Comparison of ENCODE assay signal across 11 mouse cellular contexts in genomic region chr1:164762276-164762675, GRCm38 (mm10). TPM values are rescaled to one million over a fixed set of nuclear protein-coding genes. Genes with fewer than 3 reads are reported as not detected.
DNase-seq lines count a peak whose midpoint lies in the region; ATAC-seq and TF ChIP-seq lines count a peak whose summit lies in the region.
"Had no signal": no experiment of that assay in that cellular context is flagged by ENCODE, and none has a peak within 500 bp of the region (broad histone marks: within the 10 kb centered on the region; RNA-seq: fewer than 3 reads in every experiment).

No protein-coding gene starts in this region.

- no peaks in the 10 kb centered on the region for H3K27me3 ChIP-seq in hindbrain, postnatal 0 days (ENCODE audit: insufficient read depth, low read length)
- no peaks in the 10 kb centered on the region for H3K27me3 ChIP-seq in hindbrain, embryonic 11.5 days (ENCODE audit: control insufficient read depth, insufficient read depth, low read length)
- no peaks in the 10 kb centered on the region for H3K27me3 ChIP-seq in hindbrain, embryonic 12.5 days
- H3K27me3 ChIP-seq: heart, embryonic 13.5 days; stomach, embryonic 15.5 days had no signal

- H3K4me3 ChIP-seq in hindbrain, postnatal 0 days (ENCODE audit: low read length) = no peak overlapping the region
- no peak overlapping the region for H3K4me3 ChIP-seq in hindbrain, embryonic 11.5 days (ENCODE audit: low read depth, low read length)
- H3K4me3 ChIP-seq in hindbrain, embryonic 12.5 days = no peak overlapping the region
- H3K4me3 ChIP-seq: heart, embryonic 13.5 days; stomach, embryonic 15.5 days had no signal

- no peaks in the 10 kb centered on the region for H3K4me1 ChIP-seq in hindbrain, postnatal 0 days (ENCODE audit: insufficient read depth, low read length)
- H3K4me1 ChIP-seq in hindbrain, embryonic 11.5 days (replicated peaks; ENCODE audit: control insufficient read depth, insufficient read depth, low read length) = no peaks in the 10 kb centered on the region
- no peaks in the 10 kb centered on the region for H3K4me1 ChIP-seq in hindbrain, embryonic 12.5 days
- H3K4me1 ChIP-seq: stomach, embryonic 15.5 days had no signal

- no peak overlapping the region for H3K27ac ChIP-seq in hindbrain, postnatal 0 days
- H3K27ac ChIP-seq in hindbrain, embryonic 11.5 days (ENCODE audit: low read depth, low read length) = no peak overlapping the region
- no peak overlapping the region for H3K27ac ChIP-seq in hindbrain, embryonic 12.5 days
- H3K27ac ChIP-seq: heart, embryonic 13.5 days; macrophage; stomach, embryonic 15.5 days had no signal

- DNase-seq in hindbrain, postnatal 0 days (ENCODE audit: low spot score) = no peak
- DNase-seq in hindbrain, embryonic 11.5 days (ENCODE audit: low spot score) = no peak
- DNase-seq in CD4-positive helper T cell, adult 2 months (ENCODE audit: low read depth, low spot score) = peak; percentile 35
- peak; percentile 20 for DNase-seq in ZHBTc4 (ENCODE audit: low read depth, low spot score)
- DNase-seq in kidney, postnatal 4 days = peak; percentile 29 to 55
- no peak for DNase-seq in Muller cell, postnatal 12 days (ENCODE audit: inconsistent ontology term)
- no peak for DNase-seq in urinary bladder, adult 18-20 months (ENCODE audit: low spot score in 2 of 2)

- H3K9me3 ChIP-seq in hindbrain, postnatal 0 days (ENCODE audit: low read length) = no peaks in the 10 kb centered on the region
- no peaks in the 10 kb centered on the region for H3K9me3 ChIP-seq in hindbrain, embryonic 11.5 days (ENCODE audit: control insufficient read depth, low read length)
- H3K9me3 ChIP-seq in hindbrain, embryonic 12.5 days (replicated peaks) = no peaks in the 10 kb centered on the region
- H3K9me3 ChIP-seq: heart, embryonic 13.5 days; stomach, embryonic 15.5 days had no signal

- no peak for ATAC-seq in hindbrain, postnatal 0 days
- ATAC-seq in hindbrain, embryonic 11.5 days (ENCODE audit: low FRiP score) = no peak
- no peak for ATAC-seq in hindbrain, embryonic 12.5 days (ENCODE audit: low FRiP score)

- no peak overlapping the region for H3K9ac ChIP-seq in hindbrain, postnatal 0 days (replicated peaks; ENCODE audit: low read length)
- H3K9ac ChIP-seq in hindbrain, embryonic 11.5 days (ENCODE audit: low read depth, low read length) = no peak overlapping the region
- H3K9ac ChIP-seq in hindbrain, embryonic 12.5 days = no peak overlapping the region
- H3K9ac ChIP-seq: heart, embryonic 13.5 days; stomach, embryonic 15.5 days had no signal

- no peak overlapping the region for H3K4me2 ChIP-seq in hindbrain, postnatal 0 days (ENCODE audit: low read depth, low read length)
- H3K4me2 ChIP-seq in hindbrain, embryonic 11.5 days (replicated peaks; ENCODE audit: low read depth, low read length) = no peak overlapping the region
- H3K4me2 ChIP-seq in hindbrain, embryonic 12.5 days (replicated peaks) = no peak overlapping the region
- H3K4me2 ChIP-seq: heart, embryonic 13.5 days; stomach, embryonic 15.5 days had no signal

- H3K36me3 ChIP-seq in hindbrain, postnatal 0 days (ENCODE audit: insufficient read depth, low read length) = no peaks in the 10 kb centered on the region
- no peaks in the 10 kb centered on the region for H3K36me3 ChIP-seq in hindbrain, embryonic 11.5 days (ENCODE audit: control insufficient read depth, insufficient read depth, low read length)
- no peaks in the 10 kb centered on the region for H3K36me3 ChIP-seq in hindbrain, embryonic 12.5 days
- H3K36me3 ChIP-seq: heart, embryonic 13.5 days; stomach, embryonic 15.5 days had no signal

- TF ChIP-seq CTCF in hindbrain, postnatal 0 days (IDR thresholded peaks at IDR 0.05; ENCODE audit: low read depth) = peak; percentile 52

- 66% methylated on average over 2 of the region's 2 CpGs for WGBS in hindbrain, postnatal 0 days
- 60% methylated on average over 2 of the region's 2 CpGs for WGBS in hindbrain, embryonic 11.5 days
- 71% methylated on average over 2 of the region's 2 CpGs for WGBS in hindbrain, embryonic 12.5 days

RNA-seq across cellular contexts. Expression of gene Dpt, which starts 34.2 kb away (rescaled TPM):
- total RNA-seq in hindbrain, postnatal 0 days (2014; rRNA removed) = 0.14 and 0.68 TPM in 2 replicates
- polyA plus RNA-seq in hindbrain, postnatal 0 days (2015; fragmentation: Nextera tagmentation; extraction: Ambion mirVana) = 0.83 and 1.1 TPM in 2 replicates
- 0.12 and 0.14 TPM in 2 replicates for polyA plus RNA-seq in hindbrain, embryonic 11.5 days (2014; fragmentation: Nextera tagmentation; extraction: Ambion mirVana)
- 0.28 and 0.78 TPM in 2 replicates for polyA plus RNA-seq in hindbrain, embryonic 12.5 days (2016; fragmentation: Nextera tagmentation; extraction: Ambion mirVana)
- polyA plus RNA-seq: macrophage had no signal

Comparison
In these comparisons a context has a peak if more than half of its experiments do, and no peak if none do; other contexts are left out.
1. DNase-seq: peak in CD4-positive helper T cell, adult 2 months (single experiment), ZHBTc4 (single experiment) and kidney, postnatal 4 days (2 of 2); none in hindbrain, postnatal 0 days (single experiment), hindbrain, embryonic 11.5 days (single experiment), Muller cell, postnatal 12 days (single experiment) and urinary bladder, adult 18-20 months (0 of 2).